Mouse (Mus musculus) neural tube, embryonic 11.5 days (tissue): ENCODE measurements around the gene Bsn. TPM values are rescaled to one million over a fixed set of nuclear protein-coding genes. Genes with fewer than 3 reads are reported as not detected.

Source experiments
- ATAC-seq: fragments of 200-750 bp; cut with Nextera tagmentation; 2 replicates; pipeline ENCODE4 v1.8.0; 2017; ENCODE audit warnings: moderate number of reproducible peaks, mild to moderate bottlenecking, moderate TSS enrichment, moderate library complexity; ENCODE audit not compliant: insufficient read depth, low FRiP score, low TSS enrichment
- DNase-seq: peaks from one replicate; pipeline ENCODE4 v3.0.0-alpha.2; 2015; ENCODE audit warnings: low spot score
- H3K27ac ChIP-seq: fragments of 300-500 bp; sonication (generic); 2 replicates; pipeline ENCODE4 v1.5.1; 2014; ENCODE audit warnings: low read depth, mild to moderate bottlenecking, low read length
- H3K27me3 ChIP-seq: fragments of 300-500 bp; sonication (generic); 2 replicates; pipeline ENCODE4 v1.6.1; 2014; ENCODE audit warnings: mild to moderate bottlenecking, low read length, mixed read lengths; ENCODE audit not compliant: control insufficient read depth, insufficient read depth
- H3K36me3 ChIP-seq: fragments of 300-500 bp; sonication (generic); 2 replicates; pipeline ENCODE4 v1.6.1; 2014; ENCODE audit warnings: mild to moderate bottlenecking, low read length, moderate library complexity, mixed read lengths; ENCODE audit not compliant: control insufficient read depth, insufficient read depth
- H3K4me1 ChIP-seq: fragments of 300-500 bp; sonication (generic); 2 replicates; pipeline ENCODE4 v1.6.1; 2014; ENCODE audit warnings: low read length, mixed read lengths; ENCODE audit not compliant: control insufficient read depth, insufficient read depth
- H3K4me2 ChIP-seq: fragments of 300-500 bp; sonication (generic); 2 replicates; pipeline ENCODE4 v1.6.1; 2014; ENCODE audit warnings: low read depth, mild to moderate bottlenecking, moderate library complexity
- H3K4me3 ChIP-seq: fragments of 300-500 bp; sonication (generic); 2 replicates; pipeline ENCODE4 v1.5.1; 2014; ENCODE audit warnings: low read depth, low read length
- H3K9ac ChIP-seq: fragments of 300-500 bp; sonication (generic); 2 replicates; pipeline ENCODE4 v1.6.1; 2014; ENCODE audit warnings: mild to moderate bottlenecking, low read length
- H3K9me3 ChIP-seq: fragments of 300-500 bp; sonication (generic); 2 replicates; pipeline ENCODE4 v1.6.1; 2016; ENCODE audit warnings: low read length; ENCODE audit not compliant: control insufficient read depth
- WGBS: fragments of 180-500 bp; shearing (Covaris S2); extraction: QIAGEN DNeasy Blood & Tissue Kit; methylation state at CpG from one replicate; pipeline ENCODE4 v1.1.7; 2014; 5-methylcytosine and 5-hydroxymethylcytosine counted together
- polyA plus RNA-seq: library from polyadenylated mRNA; unstranded; fragments of >200 nt; fragmentation: Nextera tagmentation; extraction: Ambion mirVana; gene quantifications from 2 replicates; pipeline ENCODE4 v1.2.1, GENCODE M21; 2014

The Bsn gene
- polyA plus RNA-seq, 1 experiment from 2014 or later: 4.3 TPM

GRCm38 (mm10) chr9:108063361-108063760, 126.8 kb downstream of the Bsn start:
- H3K4me2 ChIP-seq: no peak overlapping the region
- H3K9ac ChIP-seq: no peak overlapping the region
- no peaks in the 10 kb centered on the region for H3K9me3 ChIP-seq
- 89% methylated on average over 12 of the region's 12 CpGs for WGBS
- H3K4me3 ChIP-seq: no peak overlapping the region
- no peaks in the 10 kb centered on the region for H3K4me1 ChIP-seq
- H3K36me3 ChIP-seq: peaks cover 6% of the 10 kb centered on the region; the same call in 1 of the 2 replicates
- ATAC-seq (no peak), DNase-seq (no peak)
- H3K27me3 ChIP-seq: no peaks in the 10 kb centered on the region
- no peak overlapping the region for H3K27ac ChIP-seq

GRCm38 (mm10) chr9:108062142-108062541, 128.0 kb downstream of the Bsn start:
- Histone ChIP-seq H3K27me3 (no peaks in the 10 kb centered on the region), H3K9ac (no peak overlapping the region), H3K4me2 (no peak overlapping the region), H3K9me3 (no peaks in the 10 kb centered on the region), H3K36me3 (peaks cover 6% of the 10 kb centered on the region; the same call in 1 of the 2 replicates), H3K27ac (no peak overlapping the region), H3K4me1 (no peaks in the 10 kb centered on the region), H3K4me3 (no peak overlapping the region)
- ATAC-seq (no peak), DNase-seq (no peak)
- WGBS: 76% methylated on average over 3 of the region's 3 CpGs

- no peak overlapping the region for H3K27ac ChIP-seq
- no peaks in the 10 kb centered on the region for H3K4me1 ChIP-seq
- 96% methylated on average over 9 of the region's 9 CpGs for WGBS
- peaks cover 10% of the 10 kb centered on the region; the same call in 1 of the 2 replicates for H3K36me3 ChIP-seq
- H3K27me3 ChIP-seq: no peaks in the 10 kb centered on the region
- no peak overlapping the region for H3K4me3 ChIP-seq
- no peak overlapping the region for H3K4me2 ChIP-seq
- ATAC-seq: no peak
- no peak for DNase-seq
- no peaks in the 10 kb centered on the region for H3K9me3 ChIP-seq
- H3K9ac ChIP-seq: no peak overlapping the region
Observed at GRCm38 (mm10) chr9:108058291-108058690, 131.9 kb downstream of the Bsn start.

- no peak overlapping the region for H3K27ac ChIP-seq
- H3K9ac ChIP-seq: no peak overlapping the region
- H3K4me3 ChIP-seq: no peak overlapping the region
- no peaks in the 10 kb centered on the region for H3K27me3 ChIP-seq
- 97% methylated on average over 5 of the region's 5 CpGs for WGBS
- H3K9me3 ChIP-seq: no peaks in the 10 kb centered on the region
- ATAC-seq (no peak), DNase-seq (no peak)
- no peak overlapping the region for H3K4me2 ChIP-seq
- H3K36me3 ChIP-seq: peaks cover 8% of the 10 kb centered on the region; the same call in 1 of the 2 replicates
- H3K4me1 ChIP-seq: peaks cover 4% of the 10 kb centered on the region; the same call in 1 of the 2 replicates
Observed at GRCm38 (mm10) chr9:108057262-108057562, 133.0 kb downstream of the Bsn start.

GRCm38 (mm10) chr9:108056361-108057261, 133.6 kb downstream of the Bsn start:
- WGBS: 85% methylated on average over 28 of the region's 28 CpGs
- DNase-seq: no peak
- Histone ChIP-seq H3K9ac (no peak overlapping the region), H3K27ac (no peak overlapping the region), H3K9me3 (no peaks in the 10 kb centered on the region), H3K4me3 (no peak overlapping the region), H3K4me2 (no peak overlapping the region), H3K4me1 (peaks cover 4% of the 10 kb centered on the region; the same call in 1 of the 2 replicates), H3K36me3 (peaks cover 9% of the 10 kb centered on the region), H3K27me3 (no peaks in the 10 kb centered on the region)
- no peak for ATAC-seq

GRCm38 (mm10) chr9:108055661-108056237, 134.4 kb downstream of the Bsn start:
- no peak overlapping the region for H3K4me2 ChIP-seq
- H3K27me3 ChIP-seq: no peaks in the 10 kb centered on the region
- H3K9me3 ChIP-seq: no peaks in the 10 kb centered on the region
- peaks cover 13% of the 10 kb centered on the region for H3K36me3 ChIP-seq
- DNase-seq (no peak), ATAC-seq (no peak)
- H3K9ac ChIP-seq: no peak overlapping the region
- WGBS: 84% methylated on average over 6 of the region's 6 CpGs
- peaks cover 4% of the 10 kb centered on the region; the same call in 1 of the 2 replicates for H3K4me1 ChIP-seq
- H3K4me3 ChIP-seq: no peak overlapping the region
- H3K27ac ChIP-seq: no peak overlapping the region

- 82% methylated on average over 1 of the region's 1 CpGs for WGBS
- H3K27ac ChIP-seq: no peak overlapping the region
- ATAC-seq: no peak
Observed at GRCm38 (mm10) chr9:108055061-108055460, 135.1 kb downstream of the Bsn start.

GRCm38 (mm10) chr9:108054331-108055040, 135.7 kb downstream of the Bsn start:
- Histone ChIP-seq H3K9ac (no peak overlapping the region), H3K4me1 (peaks cover 7% of the 10 kb centered on the region; the same call in 1 of the 2 replicates), H3K36me3 (peaks cover 13% of the 10 kb centered on the region), H3K27me3 (no peaks in the 10 kb centered on the region), H3K4me3 (no peak overlapping the region), H3K9me3 (no peaks in the 10 kb centered on the region), H3K27ac (no peak overlapping the region), H3K4me2 (no peak overlapping the region)
- WGBS: 90% methylated on average over 22 of the region's 22 CpGs
- no peak for DNase-seq
- ATAC-seq: no peak

More at GRCm38 (mm10) chr9:108055061-108055460, 135.1 kb downstream of the Bsn start:
- Histone ChIP-seq H3K4me3 (no peak overlapping the region), H3K9ac (no peak overlapping the region), H3K36me3 (peaks cover 13% of the 10 kb centered on the region), H3K4me1 (peaks cover 4% of the 10 kb centered on the region; the same call in 1 of the 2 replicates), H3K4me2 (no peak overlapping the region), H3K9me3 (no peaks in the 10 kb centered on the region), H3K27me3 (no peaks in the 10 kb centered on the region)
- DNase-seq: no peak
